ENCODE assay signal across 9 mouse cellular contexts in genomic region chr11:62693299-62694184, GRCm38 (mm10). TPM values are rescaled to one million over a fixed set of nuclear protein-coding genes. Genes with fewer than 3 reads are reported as not detected.
DNase-seq lines count a peak whose midpoint lies in the region; ATAC-seq and TF ChIP-seq lines count a peak whose summit lies in the region.
"Had no signal": no experiment of that assay in that cellular context is flagged by ENCODE, and none has a peak within 500 bp of the region (broad histone marks: within the 10 kb centered on the region; RNA-seq: fewer than 3 reads in every experiment).

No protein-coding gene starts in this region.

- H3K4me2 ChIP-seq in hindbrain, embryonic 11.5 days (replicated peaks; ENCODE audit: low read depth, low read length): no peak overlapping the region
- H3K4me2 ChIP-seq in limb, embryonic 13.5 days (replicated peaks): no peak overlapping the region
- no peak overlapping the region for H3K4me2 ChIP-seq in midbrain, postnatal 0 days (ENCODE audit: low read depth, low read length, poor library complexity, severe bottlenecking)

- no peak overlapping the region for H3K27ac ChIP-seq in hindbrain, embryonic 11.5 days (ENCODE audit: low read depth, low read length)
- H3K27ac ChIP-seq in limb, embryonic 13.5 days: no peak overlapping the region
- peak overlapping the region; percentile 63 for H3K27ac ChIP-seq in midbrain, postnatal 0 days (ENCODE audit: low read depth, low read length)

- no peak overlapping the region for H3K9ac ChIP-seq in hindbrain, embryonic 11.5 days (ENCODE audit: low read depth, low read length)
- no peak overlapping the region for H3K9ac ChIP-seq in limb, embryonic 13.5 days
- H3K9ac ChIP-seq in midbrain, postnatal 0 days (replicated peaks; ENCODE audit: low read length, poor library complexity, severe bottlenecking): no peak overlapping the region

- no peaks in the 10 kb centered on the region for H3K9me3 ChIP-seq in hindbrain, embryonic 11.5 days (ENCODE audit: control insufficient read depth, low read length)
- H3K9me3 ChIP-seq in limb, embryonic 13.5 days: no peaks in the 10 kb centered on the region
- H3K9me3 ChIP-seq in midbrain, postnatal 0 days (ENCODE audit: low read length): no peaks in the 10 kb centered on the region

- WGBS in hindbrain, embryonic 11.5 days: 25% methylated on average over 9 of the region's 11 CpGs
- 24% methylated on average over 11 of the region's 11 CpGs for WGBS in limb, embryonic 13.5 days
- 17% methylated on average over 9 of the region's 11 CpGs for WGBS in midbrain, postnatal 0 days

- DNase-seq in right cerebral cortex, adult 2 months (ENCODE audit: low spot score in 2 of 2): peak; percentile 35 to 37
- no peak for DNase-seq in right cerebral cortex, postnatal 25 days
- peak; percentile 43 for DNase-seq in T-cell, adult 2 months (ENCODE audit: low spot score)
- DNase-seq in embryo, embryonic 11 days: peak; percentile 89
- peak; percentile 85 for DNase-seq in hindbrain, embryonic 11.5 days (ENCODE audit: low spot score)
- peak; percentile 92 for DNase-seq in midbrain, postnatal 0 days (ENCODE audit: low spot score)
- DNase-seq in gastrocnemius, adult 8-10 months (ENCODE audit: low spot score in 2 of 2): no peak

- H3K27me3 ChIP-seq in hindbrain, embryonic 11.5 days (ENCODE audit: control insufficient read depth, insufficient read depth, low read length): no peaks in the 10 kb centered on the region
- no peaks in the 10 kb centered on the region for H3K27me3 ChIP-seq in limb, embryonic 13.5 days
- no peaks in the 10 kb centered on the region for H3K27me3 ChIP-seq in midbrain, postnatal 0 days (ENCODE audit: insufficient read depth, low read length)

- H3K36me3 ChIP-seq in hindbrain, embryonic 11.5 days (ENCODE audit: control insufficient read depth, insufficient read depth, low read length): no peaks in the 10 kb centered on the region
- no peaks in the 10 kb centered on the region for H3K36me3 ChIP-seq in limb, embryonic 13.5 days
- no peaks in the 10 kb centered on the region; the same call in 1 of the 2 replicates for H3K36me3 ChIP-seq in midbrain, postnatal 0 days (ENCODE audit: insufficient read depth, low read length)

- TF ChIP-seq CTCF in midbrain, postnatal 0 days (IDR thresholded peaks at IDR 0.05): peak; percentile 87

- H3K4me3 ChIP-seq in hindbrain, embryonic 11.5 days (ENCODE audit: low read depth, low read length): no peak overlapping the region
- H3K4me3 ChIP-seq in limb, embryonic 13.5 days: no peak overlapping the region
- H3K4me3 ChIP-seq in midbrain, postnatal 0 days (ENCODE audit: low read depth, low read length): no peak overlapping the region

- no peaks in the 10 kb centered on the region for H3K4me1 ChIP-seq in hindbrain, embryonic 11.5 days (replicated peaks; ENCODE audit: control insufficient read depth, insufficient read depth, low read length)
- H3K4me1 ChIP-seq in limb, embryonic 13.5 days: no peaks in the 10 kb centered on the region
- no peaks in the 10 kb centered on the region for H3K4me1 ChIP-seq in midbrain, postnatal 0 days (ENCODE audit: insufficient read depth, low read length)

- no peak for ATAC-seq in hindbrain, embryonic 11.5 days (ENCODE audit: low FRiP score)
- ATAC-seq in limb, embryonic 13.5 days (ENCODE audit: low FRiP score, low read depth): peak; percentile 72; the same call in 1 of the 2 replicates
- peak; percentile 71; the same call in 1 of the 2 replicates for ATAC-seq in midbrain, postnatal 0 days (ENCODE audit: low FRiP score)

RNA-seq across cellular contexts. Expression of gene Zfp287, which starts 38.2 kb away (rescaled TPM):
- polyA plus RNA-seq in hindbrain, embryonic 11.5 days (2014; fragmentation: Nextera tagmentation; extraction: Ambion mirVana): 14.0 and 15.1 TPM in 2 replicates
- polyA plus RNA-seq in limb, embryonic 13.5 days (2015; fragmentation: Nextera tagmentation; extraction: Ambion mirVana): 14.4 and 15.1 TPM in 2 replicates
- 20.6 and 22.2 TPM in 2 replicates for total RNA-seq in midbrain, postnatal 0 days (2014; rRNA removed)
- 12.9 and 13.0 TPM in 2 replicates for polyA plus RNA-seq in midbrain, postnatal 0 days (2015; fragmentation: Nextera tagmentation; extraction: Ambion mirVana)
- total RNA-seq in gastrocnemius, adult 8-10 months (2022): 1 to 10 TPM in 1 of 4 experiments, under 1 TPM in 3; 0.48 to 1.4 (median 0.73) TPM

RNA-seq across cellular contexts. Expression of gene Mmgt2, which starts 45.1 kb away (rescaled TPM):
- 38.8 and 43.5 TPM in 2 replicates for polyA plus RNA-seq in hindbrain, embryonic 11.5 days (2014; fragmentation: Nextera tagmentation; extraction: Ambion mirVana)
- 68.2 and 69.4 TPM in 2 replicates for polyA plus RNA-seq in limb, embryonic 13.5 days (2015; fragmentation: Nextera tagmentation; extraction: Ambion mirVana)
- total RNA-seq in midbrain, postnatal 0 days (2014; rRNA removed): 24.0 and 58.3 TPM in 2 replicates
- 22.7 and 23.4 TPM in 2 replicates for polyA plus RNA-seq in midbrain, postnatal 0 days (2015; fragmentation: Nextera tagmentation; extraction: Ambion mirVana)
- total RNA-seq in gastrocnemius, adult 8-10 months (2022): 1 to 10 TPM; 5.3 to 7.2 (median 6.5) TPM

RNA-seq across cellular contexts. Expression of gene Lrrc75a, which starts 45.2 kb away (rescaled TPM):
- polyA plus RNA-seq in hindbrain, embryonic 11.5 days (2014; fragmentation: Nextera tagmentation; extraction: Ambion mirVana): 16.2 and 16.7 TPM in 2 replicates
- 14.9 and 15.5 TPM in 2 replicates for polyA plus RNA-seq in limb, embryonic 13.5 days (2015; fragmentation: Nextera tagmentation; extraction: Ambion mirVana)
- 23.3 and 25.9 TPM in 2 replicates for total RNA-seq in midbrain, postnatal 0 days (2014; rRNA removed)
- polyA plus RNA-seq in midbrain, postnatal 0 days (2015; fragmentation: Nextera tagmentation; extraction: Ambion mirVana): 6.9 and 7.4 TPM in 2 replicates
- 1 to 10 TPM; 2.7 to 4.6 (median 3.0) TPM for total RNA-seq in gastrocnemius, adult 8-10 months (2022)

RNA-seq across cellular contexts. Expression of gene Gm10428, which starts 59.4 kb away (rescaled TPM):
- not detected in 2 replicates for polyA plus RNA-seq in hindbrain, embryonic 11.5 days (2014; fragmentation: Nextera tagmentation; extraction: Ambion mirVana)
- not detected in 2 replicates for polyA plus RNA-seq in limb, embryonic 13.5 days (2015; fragmentation: Nextera tagmentation; extraction: Ambion mirVana)
- not detected in 2 replicates for total RNA-seq in midbrain, postnatal 0 days (2014; rRNA removed)
- polyA plus RNA-seq in midbrain, postnatal 0 days (2015; fragmentation: Nextera tagmentation; extraction: Ambion mirVana): 0.83 TPM in 1 of 2 replicates, not detected in the other
- not detected for total RNA-seq in gastrocnemius, adult 8-10 months (2022)
- total RNA-seq: heart, postnatal 36 days had no signal

Comparison
In these comparisons a context has a peak if more than half of its experiments do, and no peak if none do; other contexts are left out.
1. DNase-seq: peak in right cerebral cortex, adult 2 months (2 of 2), T-cell, adult 2 months (single experiment), embryo, embryonic 11 days (single experiment), hindbrain, embryonic 11.5 days (single experiment) and midbrain, postnatal 0 days (single experiment); none in right cerebral cortex, postnatal 25 days (single experiment) and gastrocnemius, adult 8-10 months (0 of 2).